Mouse (Mus musculus): ENCODE measurements around the gene Psma4.

DNA sequence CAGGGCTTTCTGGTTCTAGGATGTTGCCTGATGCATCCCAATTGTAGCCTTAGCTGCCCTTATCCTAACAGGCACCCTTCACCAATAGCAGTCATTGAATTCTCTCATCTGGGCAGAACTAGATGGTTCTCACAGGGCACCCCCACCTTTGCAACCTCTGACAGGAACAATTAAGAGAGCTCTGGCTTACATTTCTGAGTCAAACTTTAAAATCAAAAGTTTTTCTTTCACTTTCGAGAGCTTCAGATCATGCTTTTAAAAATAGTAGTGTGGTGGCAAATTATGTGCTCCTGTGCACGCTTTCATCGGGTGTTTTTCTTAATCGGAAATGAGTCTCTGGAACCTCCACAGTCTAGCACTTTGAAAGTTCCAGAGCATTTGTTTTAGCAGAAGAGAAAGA, 10.5 kb downstream of the Psma4 start:
- TF ChIP-seq POLR2A (IDR thresholded peaks at IDR 0.05; ENCODE audit: extremely low read depth, insufficient read depth, low read length) (no peak), CTCF (IDR thresholded peaks at IDR 0.05; ENCODE audit: low read depth, low read length) (no peak)
